Mouse (Mus musculus) forebrain, embryonic 11.5 days (tissue): ENCODE measurements at regions not wholly inside any gene's neighbourhood (a gene's known extent, or its start where the extent isn't known, plus 50 kb on each side); places are given as distances from the start of the nearest gene placed in this dataset.

Experiments used
- ATAC-seq: fragments of 200-750 bp; cut with Nextera tagmentation; replicated peaks from 2 replicates; pipeline ENCODE4 v1.8.0; 2017; ENCODE audit warnings: moderate TSS enrichment; ENCODE audit not compliant: low FRiP score
- DNase-seq: peaks from one replicate; pipeline ENCODE4 v3.0.0-alpha.2; 2017; ENCODE audit warnings: low spot score
- H3K27ac ChIP-seq: fragments of 300-500 bp; sonication (generic); 2 replicates; pipeline ENCODE4 v1.5.1; 2014; ENCODE audit warnings: low read depth, low read length
- H3K27me3 ChIP-seq: fragments of 300-500 bp; sonication (generic); 2 replicates; pipeline ENCODE4 v1.6.1; 2014; ENCODE audit warnings: mild to moderate bottlenecking, low read length, mixed read lengths; ENCODE audit not compliant: control insufficient read depth, insufficient read depth
- H3K36me3 ChIP-seq: fragments of 300-500 bp; sonication (generic); 2 replicates; pipeline ENCODE4 v1.6.1; 2014; ENCODE audit warnings: mild to moderate bottlenecking, low read length, moderate library complexity, mixed read lengths; ENCODE audit not compliant: control insufficient read depth, insufficient read depth
- H3K4me1 ChIP-seq: fragments of 300-500 bp; sonication (generic); replicated peaks from 2 replicates; pipeline ENCODE4 v1.6.1; 2014; ENCODE audit warnings: low read length, mixed read lengths; ENCODE audit not compliant: control insufficient read depth, insufficient read depth
- H3K4me2 ChIP-seq: fragments of 300-500 bp; sonication (generic); 2 replicates; pipeline ENCODE4 v1.6.1; 2014; ENCODE audit warnings: low read depth, mild to moderate bottlenecking, low read length, moderate library complexity, mixed read lengths; ENCODE audit not compliant: severe bottlenecking
- H3K4me3 ChIP-seq: fragments of 300-500 bp; sonication (generic); 2 replicates; pipeline ENCODE4 v1.5.1; 2014; ENCODE audit warnings: low read depth, low read length
- H3K9ac ChIP-seq: fragments of 300-500 bp; sonication (generic); 2 replicates; pipeline ENCODE4 v1.6.1; 2014; ENCODE audit warnings: low read length
- H3K9me3 ChIP-seq: fragments of 300-500 bp; sonication (generic); 2 replicates; pipeline ENCODE4 v1.6.1; 2016; ENCODE audit warnings: low read length, mixed read lengths; ENCODE audit not compliant: control insufficient read depth
- WGBS: fragments of 180-500 bp; shearing (Covaris S2); extraction: QIAGEN DNeasy Blood & Tissue Kit; methylation state at CpG from one replicate; pipeline ENCODE4 v1.1.7; 2014; 5-methylcytosine and 5-hydroxymethylcytosine counted together

- Histone ChIP-seq H3K36me3 (no peaks in the 10 kb centered on the region), H3K27me3 (no peaks in the 10 kb centered on the region), H3K4me3 (no peak overlapping the region), H3K4me2 (no peak overlapping the region), H3K4me1 (no peaks in the 10 kb centered on the region), H3K27ac (no peak overlapping the region), H3K9me3 (no peaks in the 10 kb centered on the region), H3K9ac (no peak overlapping the region)
- 0 out of 2 replicates have a peak, but pooled peaks have one; percentile 25 for ATAC-seq
- no peak for DNase-seq
These were observed 178.2 kb upstream of the Klhl1 start for GRCm38 (mm10) chr14:96697086-96697485.

GRCm38 (mm10) chr14:96690923-96691322 is 172.0 kb upstream of the Klhl1 start:
- no peak overlapping the region for H3K9ac ChIP-seq
- DNase-seq (no peak), ATAC-seq (no peak)
- H3K36me3 ChIP-seq = no peaks in the 10 kb centered on the region
- no peaks in the 10 kb centered on the region for H3K4me1 ChIP-seq
- no peak overlapping the region for H3K4me2 ChIP-seq
- 79% methylated on average over 1 of the region's 1 CpGs for WGBS
- H3K4me3 ChIP-seq = no peak overlapping the region
- no peaks in the 10 kb centered on the region for H3K9me3 ChIP-seq
- H3K27ac ChIP-seq = no peak overlapping the region
- no peaks in the 10 kb centered on the region for H3K27me3 ChIP-seq

DNA sequence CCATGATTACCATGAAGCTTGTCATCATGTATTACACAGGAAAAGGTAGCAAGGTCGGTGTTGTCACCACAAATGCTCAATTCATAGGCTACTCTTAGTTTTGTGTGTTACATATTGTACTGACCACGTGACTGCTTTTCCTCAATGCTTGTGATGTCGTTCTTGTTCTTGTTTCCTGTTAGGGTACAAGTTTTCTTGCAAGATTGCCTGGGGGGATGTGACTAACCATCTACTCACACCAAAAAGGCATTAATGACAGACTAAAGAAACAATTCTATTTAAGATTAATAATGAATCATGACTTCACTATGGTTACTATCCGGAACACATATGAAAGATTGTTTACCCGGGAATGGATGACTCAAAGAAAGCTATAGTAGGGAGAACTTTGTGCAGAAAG is 165.0 kb upstream of the Klhl1 start:
- no peaks in the 10 kb centered on the region for H3K27me3 ChIP-seq
- H3K36me3 ChIP-seq = no peaks in the 10 kb centered on the region
- no peak overlapping the region for H3K4me2 ChIP-seq
- no peak overlapping the region for H3K27ac ChIP-seq
- 77% methylated on average over 5 of the region's 5 CpGs for WGBS
- DNase-seq (no peak), ATAC-seq (no peak)
- H3K9me3 ChIP-seq = no peaks in the 10 kb centered on the region
- no peak overlapping the region for H3K9ac ChIP-seq
- H3K4me3 ChIP-seq = no peak overlapping the region
- H3K4me1 ChIP-seq = no peaks in the 10 kb centered on the region

- WGBS = 88% methylated on average over 3 of the region's 3 CpGs
- no peak for ATAC-seq
These were observed 162.8 kb upstream of the Klhl1 start for GRCm38 (mm10) chr14:96681740-96682139.

GRCm38 (mm10) chr14:96676213-96676612 is 157.3 kb upstream of the Klhl1 start:
- ATAC-seq (no peak), DNase-seq (no peak)
- Histone ChIP-seq H3K4me3 (no peak overlapping the region), H3K27me3 (no peaks in the 10 kb centered on the region), H3K4me2 (no peak overlapping the region), H3K9me3 (no peaks in the 10 kb centered on the region), H3K36me3 (no peaks in the 10 kb centered on the region), H3K4me1 (no peaks in the 10 kb centered on the region), H3K9ac (no peak overlapping the region), H3K27ac (no peak overlapping the region)
- WGBS = 88% methylated on average over 1 of the region's 1 CpGs

More at GRCm38 (mm10) chr14:96681740-96682139, 162.8 kb upstream of the Klhl1 start:
- Histone ChIP-seq H3K27ac (no peak overlapping the region), H3K4me3 (no peak overlapping the region), H3K27me3 (no peaks in the 10 kb centered on the region), H3K9me3 (no peaks in the 10 kb centered on the region), H3K9ac (no peak overlapping the region), H3K4me2 (no peak overlapping the region), H3K4me1 (no peaks in the 10 kb centered on the region), H3K36me3 (no peaks in the 10 kb centered on the region)
- no peak for DNase-seq

GRCm38 (mm10) chr14:96668635-96669034 is 149.7 kb upstream of the Klhl1 start:
- Histone ChIP-seq H3K4me1 (no peaks in the 10 kb centered on the region), H3K27ac (no peak overlapping the region), H3K9me3 (no peaks in the 10 kb centered on the region), H3K27me3 (no peaks in the 10 kb centered on the region), H3K4me3 (no peak overlapping the region), H3K9ac (no peak overlapping the region), H3K36me3 (no peaks in the 10 kb centered on the region), H3K4me2 (no peak overlapping the region)
- 90% methylated on average over 2 of the region's 2 CpGs for WGBS
- DNase-seq (no peak), ATAC-seq (no peak)

DNA sequence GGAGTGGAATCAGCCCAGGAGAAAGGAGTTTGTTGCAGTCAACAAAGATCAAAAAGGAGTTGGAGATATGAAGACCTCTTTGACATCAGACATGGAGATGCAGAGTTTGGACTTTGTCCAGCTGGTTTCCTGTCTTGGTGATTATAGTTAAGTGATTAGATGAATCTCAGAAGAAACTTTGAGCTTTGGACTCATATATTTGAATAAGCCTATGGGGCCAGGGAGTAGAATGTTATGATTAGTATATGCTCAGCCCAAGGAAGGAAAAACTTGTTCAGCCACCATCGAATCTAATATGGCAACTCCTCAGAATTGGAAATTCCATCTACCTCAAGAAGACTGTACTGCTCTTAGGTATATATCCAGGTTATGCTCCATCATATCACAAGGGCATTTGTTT is 137.6 kb upstream of the Klhl1 start:
- Histone ChIP-seq H3K9me3 (no peaks in the 10 kb centered on the region), H3K9ac (no peak overlapping the region), H3K27me3 (no peaks in the 10 kb centered on the region), H3K4me2 (no peak overlapping the region), H3K4me1 (no peaks in the 10 kb centered on the region), H3K36me3 (no peaks in the 10 kb centered on the region), H3K4me3 (no peak overlapping the region), H3K27ac (no peak overlapping the region)
- WGBS = 90% methylated on average over 1 of the region's 1 CpGs
- DNase-seq (no peak), ATAC-seq (no peak)

DNA sequence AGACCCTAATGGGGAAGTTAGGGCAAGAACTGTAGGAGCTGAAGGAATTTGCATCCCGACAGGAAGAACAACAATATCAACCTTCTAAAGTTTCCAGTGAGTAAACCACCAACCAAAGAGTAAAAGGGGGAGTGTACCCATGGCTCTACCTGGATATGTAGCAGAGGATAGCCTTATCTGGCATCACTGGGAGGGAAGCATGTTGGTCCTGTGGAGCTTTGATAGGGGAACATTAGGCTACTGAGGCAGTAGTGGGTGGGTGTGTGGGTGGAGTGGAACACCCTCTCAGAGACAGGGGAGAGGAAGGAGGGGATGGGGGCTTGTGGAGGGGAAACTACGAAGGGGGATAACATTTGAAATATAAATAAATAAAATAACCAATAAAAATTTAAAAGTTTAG is 111.4 kb upstream of the Klhl1 start:
- Histone ChIP-seq H3K4me1 (no peaks in the 10 kb centered on the region), H3K9ac (no peak overlapping the region), H3K27me3 (no peaks in the 10 kb centered on the region), H3K27ac (no peak overlapping the region), H3K9me3 (no peaks in the 10 kb centered on the region), H3K4me2 (no peak overlapping the region), H3K4me3 (no peak overlapping the region), H3K36me3 (no peaks in the 10 kb centered on the region)
- WGBS = 91% methylated on average over 2 of the region's 2 CpGs
- no peak for ATAC-seq
- no peak for DNase-seq

GRCm38 (mm10) chr14:96606736-96607135 is 87.8 kb upstream of the Klhl1 start:
- no peak overlapping the region for H3K27ac ChIP-seq
- no peak overlapping the region for H3K9ac ChIP-seq
- H3K4me3 ChIP-seq = no peak overlapping the region
- no peaks in the 10 kb centered on the region for H3K4me1 ChIP-seq
- no peaks in the 10 kb centered on the region for H3K27me3 ChIP-seq
- H3K36me3 ChIP-seq = no peaks in the 10 kb centered on the region
- WGBS = 86% methylated on average over 4 of the region's 4 CpGs
- DNase-seq (no peak), ATAC-seq (no peak)
- H3K4me2 ChIP-seq = no peak overlapping the region
- H3K9me3 ChIP-seq = no peaks in the 10 kb centered on the region
